Mouse (Mus musculus) neural tube, embryonic 11.5 days (tissue): ENCODE data around the gene Ppp1r3e. TPM values are rescaled to one million over a fixed set of nuclear protein-coding genes. Genes with fewer than 3 reads are reported as not detected.
A peak's percentile ranks its signal among the peaks of the same experiment; 100 is the strongest.

ENCODE experiments used
- ATAC-seq: fragments of 200-750 bp; cut with Nextera tagmentation; 2 replicates; pipeline ENCODE4 v1.8.0; 2017; ENCODE audit warnings: moderate number of reproducible peaks, mild to moderate bottlenecking, moderate TSS enrichment, moderate library complexity; ENCODE audit not compliant: insufficient read depth, low FRiP score, low TSS enrichment
- DNase-seq: peaks from one replicate; pipeline ENCODE4 v3.0.0-alpha.2; 2015; ENCODE audit warnings: low spot score
- H3K27ac ChIP-seq: fragments of 300-500 bp; sonication (generic); 2 replicates; pipeline ENCODE4 v1.5.1; 2014; ENCODE audit warnings: low read depth, mild to moderate bottlenecking, low read length
- H3K27me3 ChIP-seq: fragments of 300-500 bp; sonication (generic); 2 replicates; pipeline ENCODE4 v1.6.1; 2014; ENCODE audit warnings: mild to moderate bottlenecking, low read length, mixed read lengths; ENCODE audit not compliant: control insufficient read depth, insufficient read depth
- H3K36me3 ChIP-seq: fragments of 300-500 bp; sonication (generic); 2 replicates; pipeline ENCODE4 v1.6.1; 2014; ENCODE audit warnings: mild to moderate bottlenecking, low read length, moderate library complexity, mixed read lengths; ENCODE audit not compliant: control insufficient read depth, insufficient read depth
- H3K4me1 ChIP-seq: fragments of 300-500 bp; sonication (generic); 2 replicates; pipeline ENCODE4 v1.6.1; 2014; ENCODE audit warnings: low read length, mixed read lengths; ENCODE audit not compliant: control insufficient read depth, insufficient read depth
- H3K4me2 ChIP-seq: fragments of 300-500 bp; sonication (generic); 2 replicates; pipeline ENCODE4 v1.6.1; 2014; ENCODE audit warnings: low read depth, mild to moderate bottlenecking, moderate library complexity
- H3K4me3 ChIP-seq: fragments of 300-500 bp; sonication (generic); 2 replicates; pipeline ENCODE4 v1.5.1; 2014; ENCODE audit warnings: low read depth, low read length
- H3K9ac ChIP-seq: fragments of 300-500 bp; sonication (generic); 2 replicates; pipeline ENCODE4 v1.6.1; 2014; ENCODE audit warnings: mild to moderate bottlenecking, low read length
- H3K9me3 ChIP-seq: fragments of 300-500 bp; sonication (generic); 2 replicates; pipeline ENCODE4 v1.6.1; 2016; ENCODE audit warnings: low read length; ENCODE audit not compliant: control insufficient read depth
- WGBS: fragments of 180-500 bp; shearing (Covaris S2); extraction: QIAGEN DNeasy Blood & Tissue Kit; methylation state at CpG from one replicate; pipeline ENCODE4 v1.1.7; 2014; 5-methylcytosine and 5-hydroxymethylcytosine counted together
- polyA plus RNA-seq: library from polyadenylated mRNA; unstranded; fragments of >200 nt; fragmentation: Nextera tagmentation; extraction: Ambion mirVana; gene quantifications from 2 replicates; pipeline ENCODE4 v1.2.1, GENCODE M21; 2014

Ppp1r3e gene
- polyA plus RNA-seq, 1 experiment from 2014 or later: 1.3 TPM

DNA sequence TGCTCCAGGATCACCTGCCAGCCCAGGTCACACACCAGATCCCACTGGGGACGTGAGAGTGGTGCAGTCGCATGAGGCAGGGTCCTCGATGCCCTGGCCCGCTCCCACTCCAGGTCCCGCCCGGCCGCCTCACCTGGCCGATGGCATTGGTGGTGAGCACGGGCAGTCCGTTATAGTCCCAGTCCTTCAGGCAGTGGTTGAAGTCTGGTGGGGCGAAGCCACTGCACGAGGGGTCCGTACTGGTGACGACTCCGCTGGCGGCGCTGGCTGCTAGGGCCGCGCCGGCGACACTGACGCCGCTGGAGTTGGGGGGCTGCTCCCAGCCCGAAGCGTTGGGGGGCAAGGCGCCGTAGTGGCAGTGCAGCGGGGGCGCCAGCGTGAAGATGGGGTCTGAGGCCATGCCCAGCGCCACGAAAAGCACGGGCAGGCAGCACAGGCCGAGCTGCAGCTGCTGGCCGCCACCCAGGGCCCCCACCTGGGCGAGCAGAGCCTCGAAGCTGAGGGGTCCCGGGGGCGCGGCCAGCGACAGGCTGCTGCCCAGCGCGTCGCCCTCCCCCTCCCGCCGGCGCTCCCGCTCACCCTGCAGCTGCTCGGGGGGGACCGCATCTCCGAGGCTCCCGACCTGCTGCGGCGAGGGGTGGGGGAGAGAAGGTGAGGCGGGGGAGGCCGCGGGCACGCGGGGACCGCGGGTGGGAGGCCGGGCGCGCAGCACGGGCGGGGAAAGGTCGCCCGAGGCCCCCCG is 34.9 kb upstream of the Ppp1r3e start:
- ATAC-seq: peak; percentile 68
- DNase-seq: no peak
- 3% methylated on average over 54 of the region's 69 CpGs for WGBS
- H3K27me3 ChIP-seq: no peaks in the 10 kb centered on the region
- no peaks in the 10 kb centered on the region for H3K9me3 ChIP-seq
- peak overlapping the region; percentile 92 for H3K9ac ChIP-seq
- peak overlapping the region; percentile 100 for H3K4me2 ChIP-seq
- peaks cover 7% of the 10 kb centered on the region; the same call in 1 of the 2 replicates for H3K36me3 ChIP-seq
- peaks cover 6% of the 10 kb centered on the region for H3K4me1 ChIP-seq
- peak overlapping the region; percentile 90 for H3K4me3 ChIP-seq
- peak overlapping the region; percentile 54 for H3K27ac ChIP-seq

DNA sequence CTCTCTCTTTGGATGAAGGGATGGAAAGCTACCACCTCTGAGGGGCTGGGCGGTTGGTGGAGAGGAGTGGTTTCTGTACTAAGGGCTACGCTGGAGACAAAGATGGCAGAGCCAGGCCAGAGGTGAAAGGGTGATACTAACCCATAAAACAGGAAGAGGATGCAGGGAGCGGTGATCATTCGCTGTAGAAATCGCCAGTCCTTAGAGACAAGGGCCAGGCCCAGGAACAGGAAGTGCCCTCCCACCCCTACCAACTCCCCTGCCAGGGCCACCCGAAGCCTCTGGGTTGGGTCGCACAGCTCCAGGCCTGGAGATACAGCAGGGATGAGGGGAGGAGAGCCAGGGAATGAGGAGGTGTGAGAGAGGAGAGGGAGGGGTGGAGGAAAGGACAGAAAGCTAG is 31.3 kb upstream of the Ppp1r3e start:
- Histone ChIP-seq H3K27me3 (no peaks in the 10 kb centered on the region), H3K4me2 (no peak overlapping the region), H3K4me3 (no peak overlapping the region), H3K9ac (peak overlapping the region; percentile 29; the same call in 1 of the 2 replicates), H3K36me3 (peaks cover 10% of the 10 kb centered on the region), H3K27ac (no peak overlapping the region), H3K9me3 (no peaks in the 10 kb centered on the region), H3K4me1 (peaks cover 5% of the 10 kb centered on the region)
- WGBS: 78% methylated on average over 7 of the region's 7 CpGs
- DNase-seq (no peak), ATAC-seq (no peak)

DNA sequence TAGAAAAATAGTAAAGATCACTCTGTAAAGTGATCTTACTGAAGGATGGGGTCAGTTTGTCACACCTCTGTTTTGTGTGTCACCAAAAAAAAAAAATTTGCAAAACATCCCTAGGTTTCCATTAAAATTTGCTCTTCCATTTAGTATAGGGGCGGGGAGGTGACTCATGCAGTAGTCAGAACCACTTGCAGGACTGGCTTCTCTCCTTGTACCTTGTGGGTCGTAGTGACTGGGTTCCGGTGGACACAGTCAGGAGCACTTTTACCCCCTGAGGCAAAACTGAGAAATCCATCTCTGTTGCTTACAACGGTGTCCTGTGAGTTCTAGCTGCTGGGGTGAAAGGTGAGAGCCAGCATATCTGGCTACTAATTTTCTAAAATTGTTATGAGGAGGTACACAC is 26.3 kb upstream of the Ppp1r3e start:
- Histone ChIP-seq H3K9ac (no peak overlapping the region), H3K4me1 (no peaks in the 10 kb centered on the region), H3K4me3 (no peak overlapping the region), H3K27ac (no peak overlapping the region), H3K9me3 (no peaks in the 10 kb centered on the region), H3K4me2 (no peak overlapping the region), H3K36me3 (peaks cover 8% of the 10 kb centered on the region), H3K27me3 (no peaks in the 10 kb centered on the region)
- no peak for DNase-seq
- WGBS: 98% methylated on average over 4 of the region's 4 CpGs
- ATAC-seq: no peak

DNA sequence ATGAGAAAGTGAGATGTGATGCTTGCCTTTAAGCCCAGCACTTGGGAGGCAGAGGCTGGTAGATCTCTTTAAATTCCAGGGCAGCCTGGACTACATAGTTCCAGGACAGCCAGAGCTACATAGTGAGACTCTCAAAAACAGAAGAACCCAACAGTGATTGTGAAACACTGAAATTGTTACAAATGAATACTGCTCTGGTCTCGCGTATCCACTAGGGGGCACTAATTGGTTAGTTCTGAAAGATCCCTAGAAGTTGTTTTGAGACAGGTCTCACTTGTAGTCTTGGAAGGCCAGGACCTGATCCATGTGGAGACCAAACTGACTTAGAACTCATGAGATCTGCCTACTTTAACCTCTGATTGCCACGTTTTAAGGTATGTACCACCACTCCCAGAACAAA is 23.0 kb upstream of the Ppp1r3e start:
- ATAC-seq (peak; percentile 33; the same call in 1 of the 2 replicates), DNase-seq (peak; percentile 66)
- 0% methylated on average over 3 of the region's 3 CpGs for WGBS
- H3K27ac ChIP-seq: no peak overlapping the region
- H3K4me3 ChIP-seq: no peak overlapping the region
- H3K4me1 ChIP-seq: peaks cover 2% of the 10 kb centered on the region; the same call in 1 of the 2 replicates
- H3K27me3 ChIP-seq: no peaks in the 10 kb centered on the region
- H3K4me2 ChIP-seq: no peak overlapping the region
- H3K9ac ChIP-seq: no peak overlapping the region
- no peaks in the 10 kb centered on the region for H3K9me3 ChIP-seq
- H3K36me3 ChIP-seq: peaks cover 11% of the 10 kb centered on the region

DNA sequence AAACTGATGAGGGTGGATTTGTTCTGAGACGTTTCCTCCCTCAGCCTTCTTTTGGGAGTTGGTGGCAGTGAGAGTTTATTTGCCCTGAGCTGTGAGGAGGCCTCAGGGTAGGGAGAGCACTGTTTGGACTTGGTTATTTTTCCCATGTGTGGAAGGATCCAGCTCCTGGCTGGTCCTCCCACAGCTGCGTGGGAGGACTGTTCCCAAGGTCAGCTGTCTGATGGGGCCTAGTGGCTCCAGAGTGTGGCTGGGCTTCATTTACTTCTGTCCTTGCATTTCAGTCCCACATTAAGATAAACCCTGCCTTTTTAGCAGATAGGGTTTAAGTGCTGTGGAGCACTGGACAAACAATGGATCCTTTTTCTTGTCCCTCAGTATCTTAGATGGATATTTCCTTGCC is 20.1 kb upstream of the Ppp1r3e start:
- H3K36me3 ChIP-seq: peaks cover 11% of the 10 kb centered on the region
- no peak overlapping the region for H3K4me2 ChIP-seq
- DNase-seq: no peak
- no peak overlapping the region for H3K9ac ChIP-seq
- no peaks in the 10 kb centered on the region for H3K9me3 ChIP-seq
- no peak overlapping the region for H3K4me3 ChIP-seq
- no peaks in the 10 kb centered on the region for H3K27me3 ChIP-seq
- WGBS: 74% methylated on average over 2 of the region's 2 CpGs
- ATAC-seq: no peak
- H3K4me1 ChIP-seq: peaks cover 8% of the 10 kb centered on the region; the same call in 1 of the 2 replicates
- H3K27ac ChIP-seq: no peak overlapping the region

DNA sequence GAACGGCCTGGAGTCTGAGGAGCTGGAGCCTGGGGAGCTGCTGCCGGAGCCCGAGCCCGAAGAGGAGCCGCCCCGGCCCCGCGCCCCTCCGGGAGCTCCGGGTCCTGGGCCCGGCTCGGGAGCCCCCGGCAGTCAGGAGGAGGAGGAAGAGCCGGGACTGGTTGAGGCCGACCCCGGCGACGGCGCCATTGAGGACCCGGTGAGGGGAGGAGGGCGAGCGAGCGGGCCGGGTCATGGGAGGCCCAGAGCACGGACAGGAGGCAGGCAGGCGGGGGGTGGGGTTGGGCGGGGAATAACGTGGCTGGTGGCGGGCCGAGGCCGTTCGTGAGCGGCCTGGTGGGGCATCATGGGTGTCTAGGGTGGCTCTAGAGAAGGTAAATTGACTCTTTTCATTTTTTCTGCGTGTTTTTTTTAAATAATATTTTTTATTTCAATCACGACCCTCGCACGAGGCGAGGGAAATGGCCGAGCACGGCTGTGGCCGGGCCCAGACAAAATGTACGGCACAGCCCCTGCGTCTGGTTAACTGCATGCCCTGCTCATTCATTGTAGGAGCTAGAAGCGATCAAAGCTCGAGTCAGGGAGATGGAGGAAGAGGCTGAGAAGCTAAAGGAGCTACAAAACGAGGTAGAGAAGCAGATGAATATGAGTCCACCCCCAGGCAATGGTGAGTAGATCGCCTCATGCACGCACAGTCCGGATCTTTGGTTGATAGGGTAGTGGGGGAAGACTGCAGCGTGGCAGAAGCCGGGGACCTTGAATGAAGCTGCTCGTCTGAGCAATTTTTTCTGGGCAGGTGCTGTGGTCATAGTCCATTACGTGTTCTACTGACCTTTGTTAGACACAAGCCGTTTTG is 17.2 kb upstream of the Ppp1r3e start:
- peaks cover 8% of the 10 kb centered on the region; the same call in 1 of the 2 replicates for H3K4me1 ChIP-seq
- under 1% methylated on average over 44 of the region's 54 CpGs for WGBS
- peak overlapping the region; percentile 94 for H3K27ac ChIP-seq
- DNase-seq: peak; percentile 62
- H3K27me3 ChIP-seq: no peaks in the 10 kb centered on the region
- peak overlapping the region; percentile 64 for H3K4me2 ChIP-seq
- H3K9me3 ChIP-seq: no peaks in the 10 kb centered on the region
- H3K36me3 ChIP-seq: peaks cover 11% of the 10 kb centered on the region
- H3K9ac ChIP-seq: peak overlapping the region; percentile 98
- peak; percentile 55 for ATAC-seq
- H3K4me3 ChIP-seq: peak overlapping the region; percentile 93

DNA sequence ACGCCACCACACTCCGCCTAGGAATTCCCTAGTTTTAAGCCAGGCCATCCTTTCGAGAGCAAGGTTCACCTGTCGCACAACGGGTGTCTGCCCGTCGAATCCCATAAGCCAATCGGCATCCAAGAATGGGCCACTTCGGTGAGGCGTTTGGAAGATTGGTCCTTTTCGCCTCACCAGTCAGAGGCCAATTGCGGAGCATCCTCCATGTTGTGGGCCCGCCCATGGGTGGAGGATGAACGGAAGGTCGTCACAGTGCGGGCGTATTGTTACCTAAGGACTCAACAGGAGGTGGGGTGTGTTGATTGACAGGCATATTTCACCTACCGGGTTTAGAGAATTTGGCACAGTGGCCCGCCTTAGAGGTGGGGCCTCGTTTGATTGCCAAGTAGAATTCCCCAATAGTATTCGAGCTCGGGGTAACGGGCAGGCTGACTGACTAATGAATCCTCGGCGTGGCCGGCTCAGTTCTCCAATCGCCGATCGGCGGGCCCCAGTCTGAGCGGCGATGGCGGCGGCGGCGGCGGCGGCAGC is 16.4 kb upstream of the Ppp1r3e start:
- peaks cover 11% of the 10 kb centered on the region for H3K36me3 ChIP-seq
- H3K4me1 ChIP-seq: peaks cover 8% of the 10 kb centered on the region; the same call in 1 of the 2 replicates
- H3K9ac ChIP-seq: peak overlapping the region; percentile 98
- peak overlapping the region; percentile 94 for H3K27ac ChIP-seq
- no peaks in the 10 kb centered on the region for H3K9me3 ChIP-seq
- H3K4me3 ChIP-seq: peak overlapping the region; percentile 93
- ATAC-seq (peak; percentile 98), DNase-seq (peak; percentile 96)
- WGBS: under 1% methylated on average over 38 of the region's 38 CpGs
- H3K4me2 ChIP-seq: peak overlapping the region; percentile 45
- no peaks in the 10 kb centered on the region for H3K27me3 ChIP-seq

DNA sequence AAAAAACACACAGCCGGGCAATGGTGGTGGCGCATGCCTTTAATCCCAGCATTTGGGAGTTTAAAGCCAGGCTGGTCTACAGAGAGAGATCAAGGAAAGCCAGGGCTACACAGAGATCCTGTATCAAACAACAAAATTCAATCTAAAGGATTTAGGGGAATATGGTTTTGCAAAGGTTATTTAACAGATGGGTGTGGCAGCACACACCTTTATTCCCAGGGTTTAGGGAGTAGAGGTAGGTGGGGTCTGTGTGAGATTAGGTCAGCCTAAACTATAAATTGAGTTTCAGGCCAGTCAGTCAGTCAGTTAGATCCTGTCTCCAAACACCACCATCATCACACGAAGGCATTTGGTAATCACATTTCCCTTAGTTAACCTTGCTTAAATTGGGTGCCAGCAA is 14.8 kb upstream of the Ppp1r3e start, which contains the start of gene Pabpn1:
Gene Pabpn1 (plus strand): TSS at position 301 of the 400 bp plus-strand sequence.
- peak within 1 kb of the TSS; percentile 45 for H3K4me2 ChIP-seq
- no peaks in the 10 kb centered on the region for H3K27me3 ChIP-seq
- no peaks in the 10 kb centered on the region for H3K9me3 ChIP-seq
- H3K4me3 ChIP-seq: peak within 1 kb of the TSS; percentile 93
- H3K27ac ChIP-seq: no peak within 1 kb of the TSS
- peaks cover 8% of the 10 kb centered on the region; the same call in 1 of the 2 replicates for H3K4me1 ChIP-seq
- WGBS: 95% methylated on average over 3 of the region's 3 CpGs
- peaks cover 8% of the 10 kb centered on the region for H3K36me3 ChIP-seq
- DNase-seq: no peak
- ATAC-seq: no peak
- H3K9ac ChIP-seq: peak within 1 kb of the TSS; percentile 28
